Mouse (Mus musculus) heart, embryonic 11.5 days (tissue): ENCODE results near the gene Map1a. TPM values are rescaled to one million over a fixed set of nuclear protein-coding genes. Genes with fewer than 3 reads are reported as not detected.

Experiments used
- polyA plus RNA-seq: library from polyadenylated mRNA; unstranded; fragments of >200 nt; fragmentation: Nextera tagmentation; extraction: Ambion mirVana; gene quantifications from 2 replicates; pipeline ENCODE4 v1.2.1, GENCODE M21; 2014

The Map1a gene
- polyA plus RNA-seq, 1 experiment from 2014 or later = 6.6 TPM

Other genes starting within 250 kb of the Map1a start
- gene Tgm5, start 203.8 kb upstream of the Map1a start, polyA plus RNA-seq = not detected in 2 replicates
- gene Tgm7, start 179.8 kb upstream of the Map1a start, polyA plus RNA-seq = not detected in 2 replicates
- 14.3 and 14.6 TPM in 2 replicates for gene Adal, start 149.2 kb upstream of the Map1a start, polyA plus RNA-seq
- gene Lcmt2, start 148.9 kb upstream of the Map1a start, polyA plus RNA-seq = 14.0 and 17.6 TPM in 2 replicates
- gene Tubgcp4, start 118.9 kb upstream of the Map1a start, polyA plus RNA-seq = 41.0 and 44.9 TPM in 2 replicates
- gene Zscan29, start 118.5 kb upstream of the Map1a start, polyA plus RNA-seq = 6.3 and 8.2 TPM in 2 replicates
- gene Trp53bp1, start 18.2 kb upstream of the Map1a start, polyA plus RNA-seq = 60.1 and 63.5 TPM in 2 replicates
- 10.8 and 11.5 TPM in 2 replicates for gene Ppip5k1, start 65.8 kb downstream of the Map1a start, polyA plus RNA-seq
- gene Ckmt1, start 68.1 kb downstream of the Map1a start, polyA plus RNA-seq = 1.3 and 2.5 TPM in 2 replicates
- 0.03 TPM in 1 of 2 replicates, not detected in the other for gene Strc, start 97.6 kb downstream of the Map1a start, polyA plus RNA-seq
- gene Pdia3, start 124.2 kb downstream of the Map1a start, polyA plus RNA-seq = 489 and 639 TPM in 2 replicates
- 2.7 and 3.4 TPM in 2 replicates for gene Catsper2, start 124.2 kb downstream of the Map1a start, polyA plus RNA-seq
- gene Ell3, start 154.7 kb downstream of the Map1a start, polyA plus RNA-seq = 1.6 and 2.4 TPM in 2 replicates
- gene Serf2, start 159.6 kb downstream of the Map1a start, polyA plus RNA-seq = 603 and 608 TPM in 2 replicates
- gene Hypk, start 163.7 kb downstream of the Map1a start, polyA plus RNA-seq = 118 and 124 TPM in 2 replicates
- gene Serinc4, start 167.2 kb downstream of the Map1a start, polyA plus RNA-seq = 0.07 TPM in 1 of 2 replicates, not detected in the other
- 45.0 and 48.8 TPM in 2 replicates for gene Mfap1b, start 184.5 kb downstream of the Map1a start, polyA plus RNA-seq
- gene Mfap1a, start 217.1 kb downstream of the Map1a start, polyA plus RNA-seq = 19.2 and 20.6 TPM in 2 replicates
- 7.1 and 10.0 TPM in 2 replicates for gene Wdr76, start 217.1 kb downstream of the Map1a start, polyA plus RNA-seq